Comparison of ENCODE assay signal across 10 mouse cellular contexts in genomic region chr5:112344092-112344960, GRCm38 (mm10). TPM values are rescaled to one million over a fixed set of nuclear protein-coding genes. Genes with fewer than 3 reads are reported as not detected.
DNase-seq lines count a peak whose midpoint lies in the region; ATAC-seq and TF ChIP-seq lines count a peak whose summit lies in the region.
"Had no signal": no experiment of that assay in that cellular context is flagged by ENCODE, and none has a peak within 500 bp of the region (broad histone marks: within the 10 kb centered on the region; RNA-seq: fewer than 3 reads in every experiment).

No protein-coding gene starts in this region.

- H3K9ac ChIP-seq in forebrain, embryonic 14.5 days (ENCODE audit: low read length) = no peak overlapping the region
- H3K9ac ChIP-seq in forebrain, postnatal 0 days = no peak overlapping the region
- H3K9ac ChIP-seq in CH12.LX (ENCODE audit: insufficient read depth, low read depth) = peak overlapping the region; percentile 68; the same call in 1 of the 2 replicates
- H3K9ac ChIP-seq in kidney, embryonic 14.5 days (ENCODE audit: low read depth, low read length) = peak overlapping the region; percentile 70
- H3K9ac ChIP-seq in liver, embryonic 15.5 days = no peak overlapping the region
- no peak overlapping the region for H3K9ac ChIP-seq in lung, postnatal 0 days (replicated peaks; ENCODE audit: low read depth)

- no peak for TF ChIP-seq POLR2A in CH12.LX (IDR thresholded peaks at IDR 0.05; ENCODE audit: low read depth, low read length)

- H3K79me2 ChIP-seq in CH12.LX (replicated peaks; ENCODE audit: control insufficient read depth, extremely low read depth, insufficient read depth, poor library complexity, severe bottlenecking) = peaks cover 7% of the 10 kb centered on the region

- in situ Hi-C loops in CH12.LX (cut with MboI; ENCODE audit: low pct_ligation_motif_present, low pct_unique_long_range_greater_than_20kb, low sequenced_read_pairs) = no loop called here

- TF ChIP-seq EP300 in CH12.LX (IDR thresholded peaks at IDR 0.05; ENCODE audit: low read length) = peak; percentile 51; the same call in 1 of the 2 replicates
- no peak for TF ChIP-seq EP300 in lung, postnatal 0 days (IDR thresholded peaks at IDR 0.05)

- no peak for TF ChIP-seq CTCF in forebrain, postnatal 0 days (IDR thresholded peaks at IDR 0.05; ENCODE audit: low read depth)
- no peak for TF ChIP-seq CTCF in CH12.LX (conservative IDR thresholded peaks at IDR 0.05 in 1 of 2, IDR thresholded peaks at IDR 0.05 in 1 of 2; ENCODE audit: low read depth in 2 of 2, low read length in 2 of 2)
- no peak for TF ChIP-seq CTCF in lung, postnatal 0 days (IDR thresholded peaks at IDR 0.05)

- H3K4me2 ChIP-seq in forebrain, embryonic 14.5 days (ENCODE audit: low read length) = peak overlapping the region; percentile 75; the same call in 1 of the 2 replicates
- no peak overlapping the region for H3K4me2 ChIP-seq in forebrain, postnatal 0 days (ENCODE audit: low read depth)
- H3K4me2 ChIP-seq in CH12.LX (ENCODE audit: insufficient read depth, low read depth, poor library complexity, severe bottlenecking) = peak overlapping the region; percentile 12; the same call in 1 of the 2 replicates
- no peak overlapping the region for H3K4me2 ChIP-seq in kidney, embryonic 14.5 days (replicated peaks; ENCODE audit: low read depth, low read length)
- H3K4me2 ChIP-seq in liver, embryonic 15.5 days = peak overlapping the region; percentile 75; the same call in 1 of the 2 replicates
- H3K4me2 ChIP-seq in lung, postnatal 0 days (replicated peaks; ENCODE audit: low read depth, low read length) = no peak overlapping the region

- no peaks in the 10 kb centered on the region for H3K27me3 ChIP-seq in forebrain, embryonic 14.5 days (replicated peaks; ENCODE audit: control insufficient read depth, insufficient read depth, low read length)
- no peaks in the 10 kb centered on the region for H3K27me3 ChIP-seq in forebrain, postnatal 0 days (ENCODE audit: insufficient read depth, low read length)
- no peaks in the 10 kb centered on the region for H3K27me3 ChIP-seq in CH12.LX (replicated peaks)
- H3K27me3 ChIP-seq in kidney, embryonic 14.5 days (ENCODE audit: control insufficient read depth, insufficient read depth, low read length) = no peaks in the 10 kb centered on the region
- no peaks in the 10 kb centered on the region for H3K27me3 ChIP-seq in liver, embryonic 15.5 days
- no peaks in the 10 kb centered on the region for H3K27me3 ChIP-seq in lung, postnatal 0 days (replicated peaks; ENCODE audit: insufficient read depth, low read length)

- WGBS in forebrain, embryonic 14.5 days = 76% methylated on average over 6 of the region's 6 CpGs
- 74% methylated on average over 6 of the region's 6 CpGs for WGBS in forebrain, postnatal 0 days
- WGBS in kidney, embryonic 14.5 days = 82% methylated on average over 6 of the region's 6 CpGs
- 59% methylated on average over 6 of the region's 6 CpGs for WGBS in liver, embryonic 15.5 days (ENCODE audit: insufficient replicate concordance)
- 74% methylated on average over 6 of the region's 6 CpGs for WGBS in lung, postnatal 0 days

- H3K4me3 ChIP-seq in forebrain, embryonic 14.5 days (ENCODE audit: low read depth, low read length) = no peak overlapping the region
- H3K4me3 ChIP-seq in forebrain, postnatal 0 days (ENCODE audit: low read depth, low read length) = no peak overlapping the region
- H3K4me3 ChIP-seq in CH12.LX (replicated peaks in 1 of 3; ENCODE audit: low read depth in 2 of 3, low read length in 2 of 3, poor library complexity in 1 of 3) = no peak overlapping the region
- no peak overlapping the region for H3K4me3 ChIP-seq in kidney, embryonic 14.5 days (ENCODE audit: low read length)
- H3K4me3 ChIP-seq in liver, embryonic 15.5 days (replicated peaks) = no peak overlapping the region
- no peak overlapping the region for H3K4me3 ChIP-seq in lung, postnatal 0 days (ENCODE audit: low read depth, low read length)

- peaks cover 28% of the 10 kb centered on the region for H3K36me3 ChIP-seq in forebrain, embryonic 14.5 days (ENCODE audit: control insufficient read depth, insufficient read depth, low read length)
- peaks cover 14% of the 10 kb centered on the region for H3K36me3 ChIP-seq in forebrain, postnatal 0 days (ENCODE audit: insufficient read depth)
- peaks cover 18 to 62% of the 10 kb centered on the region in 2 experiments for H3K36me3 ChIP-seq in CH12.LX (replicated peaks in 1 of 2; ENCODE audit: control insufficient read depth in 1 of 2, insufficient read depth in 1 of 2, low read length in 1 of 2)
- peaks cover 14% of the 10 kb centered on the region for H3K36me3 ChIP-seq in kidney, embryonic 14.5 days (ENCODE audit: control insufficient read depth, insufficient read depth, low read length)
- peaks cover 21% of the 10 kb centered on the region for H3K36me3 ChIP-seq in liver, embryonic 15.5 days (replicated peaks)
- H3K36me3 ChIP-seq in lung, postnatal 0 days (ENCODE audit: insufficient read depth, low read length) = peaks cover under 1% of the 10 kb centered on the region; the same call in 1 of the 2 replicates

- no peak for ATAC-seq in forebrain, embryonic 14.5 days
- no peak for ATAC-seq in forebrain, postnatal 0 days
- no peak for ATAC-seq in kidney, embryonic 14.5 days (ENCODE audit: low FRiP score, low TSS enrichment)
- 0 out of 2 replicates have a peak, but pooled peaks have one; percentile 20 for ATAC-seq in liver, embryonic 15.5 days (ENCODE audit: insufficient read depth)
- ATAC-seq in lung, postnatal 0 days = no peak

- TF ChIP-seq RAD21 in CH12.LX (IDR thresholded peaks at IDR 0.05; ENCODE audit: low read depth, low read length) = no peak

- H3K9me3 ChIP-seq in forebrain, embryonic 14.5 days (replicated peaks; ENCODE audit: control insufficient read depth, low read length) = no peaks in the 10 kb centered on the region
- H3K9me3 ChIP-seq in forebrain, postnatal 0 days (ENCODE audit: low read length) = no peaks in the 10 kb centered on the region
- H3K9me3 ChIP-seq in CH12.LX (replicated peaks; ENCODE audit: low read length) = no peaks in the 10 kb centered on the region
- no peaks in the 10 kb centered on the region for H3K9me3 ChIP-seq in kidney, embryonic 14.5 days (ENCODE audit: control insufficient read depth, low read length)
- H3K9me3 ChIP-seq in liver, embryonic 15.5 days (replicated peaks) = no peaks in the 10 kb centered on the region
- no peaks in the 10 kb centered on the region for H3K9me3 ChIP-seq in lung, postnatal 0 days (ENCODE audit: low read length)

- no peak for DNase-seq in forebrain, embryonic 14.5 days (ENCODE audit: low spot score)
- no peak for DNase-seq in forebrain, postnatal 0 days
- DNase-seq in CH12.LX (ENCODE audit: extremely low read depth) = no peak
- DNase-seq in cerebellum, postnatal 14 days = no peak
- DNase-seq in adrenal gland, postnatal 25 days = no peak
- DNase-seq in lung, postnatal 0 days (ENCODE audit: low spot score) = no peak
- DNase-seq: adrenal gland, postnatal 10 days had no signal

- no peak overlapping the region for H3K27ac ChIP-seq in forebrain, embryonic 14.5 days (ENCODE audit: low read depth, low read length)
- H3K27ac ChIP-seq in forebrain, postnatal 0 days (ENCODE audit: low read depth, low read length) = no peak overlapping the region
- H3K27ac ChIP-seq in CH12.LX (ENCODE audit: insufficient read depth, low read depth) = no peak overlapping the region
- no peak overlapping the region for H3K27ac ChIP-seq in kidney, embryonic 14.5 days (ENCODE audit: low read depth, low read length)
- peak overlapping the region; percentile 45 for H3K27ac ChIP-seq in liver, embryonic 15.5 days (replicated peaks)
- no peak overlapping the region for H3K27ac ChIP-seq in lung, postnatal 0 days (ENCODE audit: low read length)

- dilution Hi-C loops in CH12.LX (cut with MboI; ENCODE audit: extremely low pct_ligation_motif_present, extremely low pct_unique_long_range_greater_than_20kb, low sequenced_read_pairs) = no loop called here

- H3K4me1 ChIP-seq in forebrain, embryonic 14.5 days (ENCODE audit: control insufficient read depth, insufficient read depth, low read length) = peaks cover 10% of the 10 kb centered on the region
- peaks cover 7% of the 10 kb centered on the region; the same call in 1 of the 2 replicates for H3K4me1 ChIP-seq in forebrain, postnatal 0 days (ENCODE audit: insufficient read depth)
- peaks cover 4 to 42% of the 10 kb centered on the region in 2 experiments; a peak in 2 of 4 replicates for H3K4me1 ChIP-seq in CH12.LX (ENCODE audit: control insufficient read depth in 1 of 2, insufficient read depth in 2 of 2)
- H3K4me1 ChIP-seq in kidney, embryonic 14.5 days (ENCODE audit: control insufficient read depth, insufficient read depth, low read length) = peaks cover 12% of the 10 kb centered on the region
- H3K4me1 ChIP-seq in liver, embryonic 15.5 days (replicated peaks) = peaks cover 55% of the 10 kb centered on the region
- H3K4me1 ChIP-seq in lung, postnatal 0 days (ENCODE audit: insufficient read depth, low read depth, low read length) = 0 out of 2 replicates have a peak, but pooled peaks cover 3% of the 10 kb centered on the region

RNA-seq across cellular contexts. Expression of gene Hps4, which starts 1.4 kb away (rescaled TPM):
- polyA plus RNA-seq in forebrain, embryonic 14.5 days (2014; fragmentation: Nextera tagmentation; extraction: Ambion mirVana) = 26.2 and 27.0 TPM in 2 replicates
- total RNA-seq in forebrain, postnatal 0 days (2014; rRNA removed) = 24.6 and 25.4 TPM in 2 replicates
- polyA plus RNA-seq in forebrain, postnatal 0 days (2015; fragmentation: Nextera tagmentation; extraction: Ambion mirVana) = 23.7 and 26.5 TPM in 2 replicates
- total RNA-seq in CH12.LX (2012; rRNA removed) = 22.5 and 23.0 TPM in 2 replicates
- total RNA-seq in CH12.LX (2014; rRNA removed) = 9.5 and 10.0 TPM in 2 replicates
- 13.9 and 18.3 TPM in 2 replicates for polyA plus RNA-seq in CH12.LX (2012; ENCODE audit: insufficient read length, low read depth)
- polyA plus RNA-seq in kidney, embryonic 14.5 days (2014; fragmentation: Nextera tagmentation; extraction: Ambion mirVana) = 35.4 and 37.6 TPM in 2 replicates
- polyA plus RNA-seq in liver, embryonic 15.5 days (2015; fragmentation: Nextera tagmentation; extraction: Ambion mirVana) = 10.9 and 13.7 TPM in 2 replicates
- total RNA-seq in adrenal gland, postnatal 25 days (2021) = 32.8 and 36.7 TPM in 2 replicates
- 19.7 and 22.1 TPM in 2 replicates for polyA plus RNA-seq in lung, postnatal 0 days (2015; fragmentation: Nextera tagmentation; extraction: Ambion mirVana)

RNA-seq across cellular contexts. Expression of gene Srrd, which starts 1.5 kb away (rescaled TPM):
- 49.1 and 58.8 TPM in 2 replicates for polyA plus RNA-seq in forebrain, embryonic 14.5 days (2014; fragmentation: Nextera tagmentation; extraction: Ambion mirVana)
- 61.5 and 67.9 TPM in 2 replicates for total RNA-seq in forebrain, postnatal 0 days (2014; rRNA removed)
- polyA plus RNA-seq in forebrain, postnatal 0 days (2015; fragmentation: Nextera tagmentation; extraction: Ambion mirVana) = 51.1 and 52.2 TPM in 2 replicates
- total RNA-seq in CH12.LX (2012; rRNA removed) = 22.3 and 23.7 TPM in 2 replicates
- 31.7 and 32.7 TPM in 2 replicates for total RNA-seq in CH12.LX (2014; rRNA removed)
- polyA plus RNA-seq in CH12.LX (2012; ENCODE audit: insufficient read length, low read depth) = 23.4 and 27.1 TPM in 2 replicates
- 46.0 and 47.0 TPM in 2 replicates for polyA plus RNA-seq in kidney, embryonic 14.5 days (2014; fragmentation: Nextera tagmentation; extraction: Ambion mirVana)
- polyA plus RNA-seq in liver, embryonic 15.5 days (2015; fragmentation: Nextera tagmentation; extraction: Ambion mirVana) = 13.8 and 16.4 TPM in 2 replicates
- total RNA-seq in adrenal gland, postnatal 25 days (2021) = 22.4 and 29.1 TPM in 2 replicates
- 21.3 and 21.9 TPM in 2 replicates for polyA plus RNA-seq in lung, postnatal 0 days (2015; fragmentation: Nextera tagmentation; extraction: Ambion mirVana)

RNA-seq across cellular contexts. Expression of gene Gm6583, which starts 11.5 kb away (rescaled TPM):
- 0.08 and 0.10 TPM in 2 replicates for polyA plus RNA-seq in forebrain, embryonic 14.5 days (2014; fragmentation: Nextera tagmentation; extraction: Ambion mirVana)
- total RNA-seq in forebrain, postnatal 0 days (2014; rRNA removed) = not detected in 2 replicates
- polyA plus RNA-seq in forebrain, postnatal 0 days (2015; fragmentation: Nextera tagmentation; extraction: Ambion mirVana) = not detected in 2 replicates
- total RNA-seq in CH12.LX (2012; rRNA removed) (not detected in 2 replicates), CH12.LX (2014; rRNA removed) (not detected in 2 replicates)
- not detected in 2 replicates for polyA plus RNA-seq in CH12.LX (2012; ENCODE audit: insufficient read length, low read depth)
- polyA plus RNA-seq in kidney, embryonic 14.5 days (2014; fragmentation: Nextera tagmentation; extraction: Ambion mirVana) = 0.12 and 0.41 TPM in 2 replicates
- polyA plus RNA-seq in liver, embryonic 15.5 days (2015; fragmentation: Nextera tagmentation; extraction: Ambion mirVana) = 0.07 and 0.12 TPM in 2 replicates
- 0.36 TPM in 1 of 2 replicates, not detected in the other for total RNA-seq in adrenal gland, postnatal 25 days (2021)
- 0.25 and 0.31 TPM in 2 replicates for polyA plus RNA-seq in lung, postnatal 0 days (2015; fragmentation: Nextera tagmentation; extraction: Ambion mirVana)
- total RNA-seq: layer of hippocampus, postnatal 14 days had no signal

RNA-seq across cellular contexts. Expression of gene Tfip11, which starts 18.2 kb away (rescaled TPM):
- 19.0 and 25.2 TPM in 2 replicates for polyA plus RNA-seq in forebrain, embryonic 14.5 days (2014; fragmentation: Nextera tagmentation; extraction: Ambion mirVana)
- 15.6 and 20.8 TPM in 2 replicates for total RNA-seq in forebrain, postnatal 0 days (2014; rRNA removed)
- 20.5 and 26.9 TPM in 2 replicates for polyA plus RNA-seq in forebrain, postnatal 0 days (2015; fragmentation: Nextera tagmentation; extraction: Ambion mirVana)
- total RNA-seq in CH12.LX (2012; rRNA removed) (23.8 and 29.0 TPM in 2 replicates), CH12.LX (2014; rRNA removed) (6.6 and 8.8 TPM in 2 replicates)
- polyA plus RNA-seq in CH12.LX (2012; ENCODE audit: insufficient read length, low read depth) = 28.6 and 31.7 TPM in 2 replicates
- polyA plus RNA-seq in kidney, embryonic 14.5 days (2014; fragmentation: Nextera tagmentation; extraction: Ambion mirVana) = 15.7 and 22.3 TPM in 2 replicates
- 12.0 and 13.1 TPM in 2 replicates for polyA plus RNA-seq in liver, embryonic 15.5 days (2015; fragmentation: Nextera tagmentation; extraction: Ambion mirVana)
- 33.3 and 38.6 TPM in 2 replicates for total RNA-seq in adrenal gland, postnatal 25 days (2021)
- polyA plus RNA-seq in lung, postnatal 0 days (2015; fragmentation: Nextera tagmentation; extraction: Ambion mirVana) = 16.0 and 16.7 TPM in 2 replicates

RNA-seq across cellular contexts. Expression of gene Asphd2, which starts 50.3 kb away (rescaled TPM):
- polyA plus RNA-seq in forebrain, embryonic 14.5 days (2014; fragmentation: Nextera tagmentation; extraction: Ambion mirVana) = 31.6 and 37.9 TPM in 2 replicates
- total RNA-seq in forebrain, postnatal 0 days (2014; rRNA removed) = 132 and 138 TPM in 2 replicates
- polyA plus RNA-seq in forebrain, postnatal 0 days (2015; fragmentation: Nextera tagmentation; extraction: Ambion mirVana) = 128 and 132 TPM in 2 replicates
- total RNA-seq in CH12.LX (2012; rRNA removed) (not detected in 2 replicates), CH12.LX (2014; rRNA removed) (not detected in 2 replicates)
- not detected in 2 replicates for polyA plus RNA-seq in CH12.LX (2012; ENCODE audit: insufficient read length, low read depth)
- polyA plus RNA-seq in kidney, embryonic 14.5 days (2014; fragmentation: Nextera tagmentation; extraction: Ambion mirVana) = 8.2 and 9.0 TPM in 2 replicates
- 0.14 and 0.24 TPM in 2 replicates for polyA plus RNA-seq in liver, embryonic 15.5 days (2015; fragmentation: Nextera tagmentation; extraction: Ambion mirVana)
- 1.4 and 2.5 TPM in 2 replicates for total RNA-seq in adrenal gland, postnatal 25 days (2021)
- polyA plus RNA-seq in lung, postnatal 0 days (2015; fragmentation: Nextera tagmentation; extraction: Ambion mirVana) = 1.9 and 2.0 TPM in 2 replicates

Comparison
In these comparisons a context has a peak if more than half of its experiments do, and no peak if none do; other contexts are left out.
1. H3K4me2 ChIP-seq: peak in forebrain, embryonic 14.5 days (single experiment), CH12.LX (single experiment) and liver, embryonic 15.5 days (single experiment); none in forebrain, postnatal 0 days (single experiment), kidney, embryonic 14.5 days (single experiment) and lung, postnatal 0 days (single experiment).
2. H3K9ac ChIP-seq: peak in CH12.LX (single experiment) and kidney, embryonic 14.5 days (single experiment); none in forebrain, embryonic 14.5 days (single experiment), forebrain, postnatal 0 days (single experiment), liver, embryonic 15.5 days (single experiment) and lung, postnatal 0 days (single experiment).